Mouse (Mus musculus) hindbrain, embryonic 13.5 days (tissue): ENCODE data around the gene Olfr270. TPM values are rescaled to one million over a fixed set of nuclear protein-coding genes. Genes with fewer than 3 reads are reported as not detected.

Source experiments
- ATAC-seq: fragments of 200-750 bp; cut with Nextera tagmentation; 2 replicates; pipeline ENCODE4 v1.8.0; 2017; ENCODE audit warnings: moderate TSS enrichment; ENCODE audit not compliant: low FRiP score
- H3K27ac ChIP-seq: fragments of 300-500 bp; sonication (generic); 2 replicates; pipeline ENCODE4 v1.5.1; 2015; ENCODE audit warnings: inconsistent platforms, mild to moderate bottlenecking, moderate library complexity
- H3K27me3 ChIP-seq: fragments of 300-500 bp; sonication (generic); 2 replicates; pipeline ENCODE4 v1.6.1; 2015; ENCODE audit warnings: mild to moderate bottlenecking, inconsistent platforms
- H3K36me3 ChIP-seq: fragments of 300-500 bp; sonication (generic); 2 replicates; pipeline ENCODE4 v1.6.1; 2015; ENCODE audit warnings: mild to moderate bottlenecking, inconsistent platforms
- H3K4me1 ChIP-seq: fragments of 300-500 bp; sonication (generic); replicated peaks from 2 replicates; pipeline ENCODE4 v1.6.1; 2015; ENCODE audit warnings: inconsistent platforms
- H3K4me2 ChIP-seq: fragments of 300-500 bp; sonication (generic); 2 replicates; pipeline ENCODE4 v1.6.1; 2015; ENCODE audit warnings: inconsistent platforms, mild to moderate bottlenecking, moderate library complexity
- H3K4me3 ChIP-seq: fragments of 300-500 bp; sonication (generic); 2 replicates; pipeline ENCODE4 v1.5.1; 2015; ENCODE audit warnings: mild to moderate bottlenecking, inconsistent platforms
- H3K9ac ChIP-seq: fragments of 300-500 bp; sonication (generic); 2 replicates; pipeline ENCODE4 v1.6.1; 2015; ENCODE audit warnings: mild to moderate bottlenecking, inconsistent platforms
- H3K9me3 ChIP-seq: fragments of 300-500 bp; sonication (generic); 2 replicates; pipeline ENCODE4 v1.6.1; 2016; ENCODE audit warnings: inconsistent platforms
- WGBS: fragments of 180-500 bp; shearing (Covaris S2); methylation state at CpG from one replicate; pipeline ENCODE4 v1.1.7; 2015; 5-methylcytosine and 5-hydroxymethylcytosine counted together
- polyA plus RNA-seq: library from polyadenylated mRNA; unstranded; fragments of >200 nt; fragmentation: Nextera tagmentation; extraction: Ambion mirVana; gene quantifications from 2 replicates; pipeline ENCODE4 v1.2.1, GENCODE M21; 2015

Gene Olfr270
- polyA plus RNA-seq, result not detected in 2 replicates

DNA sequence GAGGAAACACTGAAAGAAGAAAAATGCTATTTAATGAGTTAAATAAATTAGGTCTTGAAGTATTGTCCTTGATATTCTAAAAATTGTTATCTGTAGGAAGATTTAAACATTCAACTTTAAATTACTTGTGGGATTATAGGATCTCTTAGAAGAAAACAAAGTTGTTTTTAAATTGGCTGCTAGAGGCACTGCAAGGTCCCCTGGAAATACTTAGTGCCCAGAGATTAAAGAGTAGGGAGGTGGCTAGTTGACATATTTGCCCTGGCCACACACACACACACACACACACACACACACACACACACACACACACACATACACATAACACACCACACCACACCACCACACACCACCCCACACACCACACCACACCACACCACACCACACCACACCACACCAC is at the start of gene Olfr270:
Gene Olfr270, plus strand, starts transcription at position 301 of the 400 bp plus-strand sequence.
- Histone ChIP-seq H3K9me3 (no peaks in the 10 kb centered on the region), H3K4me2 (no peak within 1 kb of the TSS), H3K9ac (no peak within 1 kb of the TSS), H3K36me3 (no peaks in the 10 kb centered on the region), H3K27ac (no peak within 1 kb of the TSS), H3K4me3 (no peak within 1 kb of the TSS), H3K27me3 (no peaks in the 10 kb centered on the region), H3K4me1 (no peaks in the 10 kb centered on the region)
- no peak for ATAC-seq

DNA sequence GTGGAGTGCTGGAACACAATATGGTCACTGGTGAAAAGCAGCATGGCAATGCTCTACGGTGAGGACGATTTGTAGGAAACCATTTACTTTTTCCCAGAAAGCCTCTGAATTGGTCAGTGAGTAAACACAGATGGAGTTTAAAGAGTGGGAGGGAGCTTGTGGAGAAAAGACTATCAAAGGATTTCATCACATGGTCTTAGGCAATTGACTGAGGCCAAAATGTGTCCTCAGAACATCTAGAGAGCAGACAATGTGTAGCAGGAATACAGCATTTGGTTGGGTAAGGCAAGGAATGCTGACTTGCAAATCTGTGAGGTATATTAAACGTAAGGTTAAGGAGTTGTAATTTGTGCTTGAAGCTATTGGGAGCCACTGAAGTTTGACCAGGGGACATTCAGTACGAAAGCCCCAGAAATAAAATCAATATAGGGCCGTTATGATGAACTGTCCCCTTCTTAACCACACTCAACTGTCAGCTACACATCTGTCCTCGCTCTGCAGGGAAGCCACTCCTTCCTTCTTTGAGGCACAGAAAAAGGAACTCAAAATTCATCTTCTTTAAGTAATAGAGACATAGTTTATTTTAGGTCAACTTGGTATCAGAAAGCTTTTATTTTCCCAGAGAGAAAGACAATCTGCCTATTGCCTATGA is 47.6 kb upstream of the Olfr270 start:
- no peaks in the 10 kb centered on the region for H3K36me3 ChIP-seq
- ATAC-seq, result no peak
- 87% methylated on average over 6 of the region's 6 CpGs for WGBS

DNA sequence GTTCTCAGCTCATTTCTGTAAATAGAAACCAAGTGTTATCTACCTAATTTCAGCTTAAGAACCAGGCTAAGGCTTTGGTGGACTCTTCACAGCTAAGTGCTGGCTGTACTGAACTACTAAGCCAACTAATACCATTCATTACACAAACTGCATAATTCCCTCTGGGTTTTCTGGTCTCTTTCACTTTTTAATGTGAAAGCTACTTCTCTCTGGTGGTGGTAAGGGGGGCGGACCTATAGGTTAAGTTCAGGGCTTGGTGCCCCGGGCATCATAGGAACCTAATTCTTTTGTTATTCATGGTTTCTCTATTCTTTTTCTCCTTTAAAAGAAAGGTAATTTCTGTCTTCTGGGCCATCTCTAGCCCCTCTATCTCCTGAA is 47.0 kb upstream of the Olfr270 start:
- H3K4me1 ChIP-seq, result no peaks in the 10 kb centered on the region
- H3K9me3 ChIP-seq, result no peaks in the 10 kb centered on the region
- no peak for ATAC-seq
- H3K27ac ChIP-seq, result no peak overlapping the region
- H3K9ac ChIP-seq, result no peak overlapping the region
- no peaks in the 10 kb centered on the region for H3K27me3 ChIP-seq
- H3K4me2 ChIP-seq, result no peak overlapping the region
- H3K4me3 ChIP-seq, result no peak overlapping the region
- no peaks in the 10 kb centered on the region for H3K36me3 ChIP-seq
- WGBS, result 94% methylated on average over 2 of the region's 2 CpGs

More for the DNA sequence above, 47.6 kb upstream of the Olfr270 start:
- no peak overlapping the region for H3K4me3 ChIP-seq
- no peaks in the 10 kb centered on the region for H3K4me1 ChIP-seq
- H3K4me2 ChIP-seq, result no peak overlapping the region
- H3K27me3 ChIP-seq, result no peaks in the 10 kb centered on the region
- H3K27ac ChIP-seq, result no peak overlapping the region
- H3K9me3 ChIP-seq, result no peaks in the 10 kb centered on the region
- no peak overlapping the region for H3K9ac ChIP-seq

DNA sequence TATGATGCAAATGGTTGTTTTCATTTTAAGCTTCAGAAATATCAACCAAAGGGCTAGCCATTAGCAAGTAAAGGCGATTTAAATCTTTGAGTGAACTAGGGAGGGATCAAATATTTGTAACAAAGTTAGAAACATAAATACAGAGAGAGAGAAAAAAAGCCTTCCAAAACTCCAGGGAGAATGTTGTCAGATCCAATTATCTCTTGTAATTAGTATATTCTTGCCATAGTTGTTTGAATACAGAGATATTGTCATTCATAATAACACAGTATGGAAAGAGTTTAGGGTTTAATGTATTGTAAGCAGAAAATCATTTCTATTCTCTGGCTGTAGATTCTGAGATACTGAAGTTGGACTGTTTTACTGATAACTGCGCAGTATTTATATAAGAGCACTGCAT is 45.3 kb upstream of the Olfr270 start, which contains the start of gene Olfr272:
Gene Olfr272, minus strand, starts transcription at position 101 of the 400 bp plus-strand sequence.
- WGBS, result 92% methylated on average over 2 of the region's 2 CpGs
- Histone ChIP-seq H3K4me1 (no peaks in the 10 kb centered on the region), H3K36me3 (no peaks in the 10 kb centered on the region), H3K4me2 (no peak within 1 kb of the TSS), H3K9ac (no peak within 1 kb of the TSS), H3K27ac (no peak within 1 kb of the TSS), H3K9me3 (no peaks in the 10 kb centered on the region), H3K27me3 (no peaks in the 10 kb centered on the region), H3K4me3 (no peak within 1 kb of the TSS)
- ATAC-seq, result no peak

DNA sequence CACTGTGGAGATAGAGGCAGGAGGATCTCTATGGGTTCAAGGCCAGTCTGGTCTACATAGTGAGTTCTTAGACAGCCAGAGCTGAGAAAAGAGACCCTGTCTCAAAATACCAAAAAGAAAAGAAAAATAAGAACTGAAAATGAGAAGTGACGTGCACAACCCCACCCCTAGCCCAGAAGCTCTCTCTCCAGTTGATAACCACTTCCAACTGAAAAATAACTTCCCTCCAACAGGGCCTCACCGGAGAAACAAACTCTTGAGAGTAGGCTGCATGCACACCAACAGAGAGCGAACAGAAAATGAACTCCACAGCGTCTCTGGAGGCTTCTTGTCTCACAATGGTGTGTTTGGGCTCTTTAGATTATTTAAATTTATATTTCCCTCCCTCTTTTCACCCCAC is 33.9 kb upstream of the Olfr270 start:
- Histone ChIP-seq H3K36me3 (no peaks in the 10 kb centered on the region), H3K27ac (no peak overlapping the region), H3K4me2 (no peak overlapping the region), H3K4me1 (no peaks in the 10 kb centered on the region), H3K9me3 (no peaks in the 10 kb centered on the region), H3K9ac (no peak overlapping the region), H3K27me3 (no peaks in the 10 kb centered on the region), H3K4me3 (no peak overlapping the region)
- 96% methylated on average over 4 of the region's 4 CpGs for WGBS
- ATAC-seq, result no peak

DNA sequence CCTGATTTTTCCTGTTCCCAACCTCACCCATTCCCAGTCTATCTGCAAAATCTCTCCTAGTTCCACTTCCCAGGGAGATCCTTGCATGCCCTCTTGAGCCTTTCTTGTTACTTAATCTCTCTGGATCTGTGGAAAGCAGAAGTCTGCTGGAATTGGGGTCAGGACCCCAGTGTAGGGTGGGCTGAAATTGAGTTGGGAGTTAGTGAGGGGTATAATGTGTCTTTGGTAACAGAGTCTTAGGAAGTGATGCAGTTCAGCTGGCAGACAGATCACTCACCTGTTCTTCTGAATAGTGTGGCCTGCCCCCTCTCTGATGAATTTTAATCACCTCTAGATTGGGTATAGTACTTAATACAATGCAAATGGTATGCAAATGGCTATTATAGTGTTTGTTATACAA is 17.7 kb upstream of the Olfr270 start:
- no peak overlapping the region for H3K4me2 ChIP-seq
- no peaks in the 10 kb centered on the region for H3K9me3 ChIP-seq
- no peak overlapping the region for H3K9ac ChIP-seq
- no peak overlapping the region for H3K4me3 ChIP-seq
- H3K27ac ChIP-seq, result no peak overlapping the region
- no peaks in the 10 kb centered on the region for H3K4me1 ChIP-seq
- ATAC-seq, result no peak
- H3K27me3 ChIP-seq, result no peaks in the 10 kb centered on the region
- H3K36me3 ChIP-seq, result no peaks in the 10 kb centered on the region

DNA sequence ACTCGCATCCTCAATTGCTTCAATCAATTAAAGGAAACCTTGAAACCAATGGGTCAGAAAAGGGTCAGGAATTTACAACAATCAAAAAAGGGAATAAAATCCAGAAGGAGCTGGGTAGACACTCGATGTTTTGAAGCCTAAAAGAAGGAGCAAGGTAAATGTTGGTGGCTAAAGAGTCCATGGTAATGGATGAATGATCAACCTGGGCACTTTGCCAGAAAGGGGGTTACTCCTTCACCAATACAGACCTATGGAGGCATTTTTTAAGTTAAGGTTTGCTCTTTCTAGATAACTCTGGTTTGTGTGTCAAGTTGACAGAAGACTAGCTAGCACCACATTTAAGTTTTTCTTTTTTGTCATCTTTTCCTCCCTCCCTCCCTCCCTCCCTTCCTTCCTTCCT is 15.3 kb upstream of the Olfr270 start:
- no peaks in the 10 kb centered on the region for H3K4me1 ChIP-seq
- H3K36me3 ChIP-seq, result no peaks in the 10 kb centered on the region
- no peak overlapping the region for H3K27ac ChIP-seq
- H3K9me3 ChIP-seq, result no peaks in the 10 kb centered on the region
- WGBS, result 74% methylated on average over 2 of the region's 2 CpGs
- H3K9ac ChIP-seq, result no peak overlapping the region
- H3K4me3 ChIP-seq, result no peak overlapping the region
- no peak for ATAC-seq
- no peaks in the 10 kb centered on the region for H3K27me3 ChIP-seq
- H3K4me2 ChIP-seq, result no peak overlapping the region

DNA sequence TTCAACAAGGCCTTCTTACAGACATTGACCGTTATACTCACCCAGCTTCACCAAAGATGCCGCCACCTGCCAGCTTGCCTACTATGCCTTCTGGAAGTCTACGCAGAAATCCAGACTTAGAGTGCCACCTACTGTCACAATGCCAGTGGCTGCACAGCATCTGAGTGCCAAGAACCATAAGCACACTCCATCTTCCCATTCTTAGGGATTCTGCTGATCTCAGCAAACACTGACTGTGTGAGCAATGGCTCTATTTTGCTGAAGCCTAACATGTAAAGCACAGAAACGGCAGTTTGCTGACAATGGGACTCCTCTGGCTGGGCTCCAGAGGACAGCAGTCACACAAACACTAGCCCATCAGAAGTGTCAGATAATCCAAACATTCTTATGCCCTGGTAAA is 5.7 kb upstream of the Olfr270 start:
- ATAC-seq, result peak; percentile 74
- H3K9ac ChIP-seq, result no peak overlapping the region
- no peaks in the 10 kb centered on the region for H3K36me3 ChIP-seq
- H3K4me1 ChIP-seq, result no peaks in the 10 kb centered on the region
- H3K27me3 ChIP-seq, result no peaks in the 10 kb centered on the region
- H3K4me3 ChIP-seq, result no peak overlapping the region
- H3K4me2 ChIP-seq, result no peak overlapping the region
- no peak overlapping the region for H3K27ac ChIP-seq
- H3K9me3 ChIP-seq, result no peaks in the 10 kb centered on the region
- WGBS, result 34% methylated on average over 4 of the region's 4 CpGs

DNA sequence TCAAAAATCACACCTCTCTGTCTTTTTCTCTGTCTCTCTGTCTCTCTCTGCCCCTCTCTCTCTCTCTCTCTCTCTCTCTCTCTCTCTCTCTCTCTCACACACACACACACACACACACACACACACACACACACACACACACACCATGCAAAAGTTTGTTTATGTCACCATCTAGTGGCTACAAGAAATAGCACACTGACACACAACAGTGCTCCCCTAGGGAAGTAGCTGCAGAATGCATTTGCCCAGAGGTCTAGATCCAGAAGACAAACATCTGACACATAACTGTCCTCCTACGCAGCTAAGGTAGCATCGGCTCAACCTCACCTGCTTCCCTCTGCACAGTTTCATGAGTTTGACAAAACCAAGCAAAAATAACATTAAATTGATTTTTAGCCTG is 20.9 kb downstream of the Olfr270 start:
- Histone ChIP-seq H3K36me3 (no peaks in the 10 kb centered on the region), H3K27me3 (0 out of 2 replicates have a peak, but pooled peaks cover 3% of the 10 kb centered on the region), H3K9ac (no peak overlapping the region), H3K4me1 (peaks cover 5% of the 10 kb centered on the region; the same call in 1 of the 2 replicates), H3K4me2 (no peak overlapping the region), H3K9me3 (no peaks in the 10 kb centered on the region), H3K4me3 (no peak overlapping the region), H3K27ac (no peak overlapping the region)
- peak; percentile 62; the same call in 1 of the 2 replicates for ATAC-seq
- WGBS, result 65% methylated on average over 2 of the region's 2 CpGs

DNA sequence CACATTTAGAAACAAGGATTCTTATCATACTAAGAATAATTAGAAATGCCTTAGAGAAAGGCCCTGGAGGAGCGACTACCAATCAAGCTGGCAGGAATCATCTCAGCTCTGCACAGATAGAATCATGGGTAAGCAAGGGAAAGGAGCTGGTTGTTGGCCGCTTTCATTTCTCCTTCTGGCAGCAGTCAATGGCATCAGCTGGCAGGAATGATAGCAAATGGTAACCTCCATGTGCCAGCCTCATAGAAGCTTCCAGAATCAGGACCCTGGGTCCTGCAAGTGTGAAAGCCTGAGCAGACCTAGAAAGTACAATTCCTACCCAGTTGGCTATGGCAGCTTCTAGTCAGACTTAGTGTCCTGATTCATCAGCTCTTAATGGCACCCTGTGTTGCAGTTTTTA is 21.9 kb downstream of the Olfr270 start:
- no peak overlapping the region for H3K4me2 ChIP-seq
- peaks cover 5% of the 10 kb centered on the region; the same call in 1 of the 2 replicates for H3K4me1 ChIP-seq
- no peaks in the 10 kb centered on the region for H3K36me3 ChIP-seq
- no peak overlapping the region for H3K4me3 ChIP-seq
- no peak overlapping the region for H3K9ac ChIP-seq
- 0 out of 2 replicates have a peak, but pooled peaks cover 3% of the 10 kb centered on the region for H3K27me3 ChIP-seq
- H3K27ac ChIP-seq, result no peak overlapping the region
- no peak for ATAC-seq
- H3K9me3 ChIP-seq, result no peaks in the 10 kb centered on the region
- WGBS, result 94% methylated on average over 2 of the region's 2 CpGs

DNA sequence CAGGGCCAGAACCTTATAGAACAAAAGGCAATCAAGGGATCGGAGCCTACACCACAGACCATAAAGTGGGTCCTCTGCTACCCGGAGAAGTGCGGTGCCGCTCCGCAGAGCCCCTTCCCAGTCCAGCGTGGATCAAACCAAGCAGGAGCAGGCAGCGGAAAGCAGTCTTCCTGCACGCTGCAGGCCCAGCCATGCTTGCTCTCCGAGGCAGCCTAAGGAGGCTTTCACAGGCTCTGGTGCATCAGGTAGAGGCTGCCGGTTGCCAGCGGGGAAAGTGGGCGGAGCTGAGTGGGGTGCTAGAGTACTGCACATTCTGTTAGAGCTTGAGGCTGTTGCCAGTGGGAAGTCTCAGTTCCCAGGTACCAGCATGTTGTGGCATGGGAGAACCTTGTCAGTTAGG is 24.9 kb downstream of the Olfr270 start, which contains the start of gene Nipsnap3a:
Gene Nipsnap3a, plus strand, starts transcription at position 25 of the 400 bp plus-strand sequence.
- 0 out of 2 replicates have a peak, but pooled peaks have one; percentile 52 for ATAC-seq
- 39% methylated on average over 12 of the region's 12 CpGs for WGBS

DNA sequence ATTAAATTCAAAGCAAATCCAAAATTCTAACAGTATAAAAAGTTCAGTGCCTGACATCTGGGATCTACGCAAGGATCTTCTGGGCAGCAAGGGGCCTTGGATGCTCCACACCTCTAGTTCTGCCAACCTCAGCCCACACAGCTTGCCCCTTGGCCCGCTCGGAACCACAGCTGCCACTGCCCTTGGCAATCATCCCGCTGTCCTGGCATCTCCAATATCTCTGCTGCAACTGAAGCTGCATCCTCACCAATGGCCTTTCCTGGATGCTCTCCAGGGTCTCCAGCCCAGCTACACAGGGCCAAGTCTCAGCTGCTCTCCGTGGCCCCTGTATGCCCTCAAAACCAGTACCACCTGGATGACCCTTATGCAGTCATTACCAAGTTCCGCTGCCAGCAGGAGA is 35.1 kb downstream of the Olfr270 start:
- no peak for ATAC-seq
- H3K36me3 ChIP-seq, result no peaks in the 10 kb centered on the region
- 97% methylated on average over 6 of the region's 6 CpGs for WGBS

More for the DNA sequence above, 24.9 kb downstream of the Olfr270 start, which contains the start of gene Nipsnap3a:
- peaks cover 5% of the 10 kb centered on the region; the same call in 1 of the 2 replicates for H3K4me1 ChIP-seq
- H3K27ac ChIP-seq, result no peak within 1 kb of the TSS
- H3K9ac ChIP-seq, result peak within 1 kb of the TSS; percentile 2; the same call in 1 of the 2 replicates
- H3K4me3 ChIP-seq, result no peak within 1 kb of the TSS; the same call in 1 of the 2 replicates
- no peaks in the 10 kb centered on the region for H3K36me3 ChIP-seq
- H3K27me3 ChIP-seq, result 0 out of 2 replicates have a peak, but pooled peaks cover 3% of the 10 kb centered on the region
- H3K4me2 ChIP-seq, result peak within 1 kb of the TSS; percentile 39
- H3K9me3 ChIP-seq, result no peaks in the 10 kb centered on the region

DNA sequence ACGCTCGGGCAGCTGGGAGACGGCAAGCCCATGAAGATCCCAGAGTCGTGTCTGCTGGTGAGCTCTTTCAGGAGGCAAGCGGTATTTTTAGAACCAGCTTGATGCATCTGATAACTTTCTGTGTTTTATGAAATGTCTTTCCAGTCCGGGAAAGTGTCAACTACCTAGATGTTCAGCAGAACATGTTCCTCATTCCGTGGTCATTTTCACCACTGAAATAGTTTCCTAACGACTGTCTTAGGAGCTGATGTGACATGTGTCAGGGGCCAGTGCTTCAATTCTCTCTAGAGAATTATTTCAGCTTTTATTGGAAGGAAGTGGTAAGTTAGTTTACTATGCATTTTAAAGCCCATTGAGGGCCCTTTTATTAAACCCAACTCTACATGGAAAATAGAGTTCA is 35.8 kb downstream of the Olfr270 start:
- Histone ChIP-seq H3K4me1 (no peaks in the 10 kb centered on the region), H3K4me2 (no peak overlapping the region), H3K9ac (no peak overlapping the region), H3K4me3 (no peak overlapping the region), H3K36me3 (no peaks in the 10 kb centered on the region), H3K9me3 (no peaks in the 10 kb centered on the region), H3K27ac (no peak overlapping the region), H3K27me3 (no peaks in the 10 kb centered on the region)
- no peak for ATAC-seq
- 91% methylated on average over 8 of the region's 8 CpGs for WGBS

More for the DNA sequence above, 35.1 kb downstream of the Olfr270 start:
- no peak overlapping the region for H3K4me2 ChIP-seq
- no peaks in the 10 kb centered on the region for H3K4me1 ChIP-seq
- no peak overlapping the region for H3K9ac ChIP-seq
- no peaks in the 10 kb centered on the region for H3K27me3 ChIP-seq
- H3K27ac ChIP-seq, result no peak overlapping the region
- H3K9me3 ChIP-seq, result no peaks in the 10 kb centered on the region
- no peak overlapping the region for H3K4me3 ChIP-seq
